Mouse (Mus musculus) induced T-regulatory cell, adult 2 months (primary cell): ENCODE data around the gene Ankrd13a.

Experiments
- DNase-seq: peaks from one replicate; pipeline ENCODE4 v3.0.0-alpha.2; 2012; ENCODE audit warnings: low read depth

Gene Ankrd13a

GRCm38 (mm10) chr5:114766686-114767085 is 7.8 kb upstream of the Ankrd13a start:
- no peak for DNase-seq

- DNase-seq = no peak
Observed at GRCm38 (mm10) chr5:114767185-114767584, 7.3 kb upstream of the Ankrd13a start.

- DNase-seq = no peak
Observed at GRCm38 (mm10) chr5:114769786-114770185, 4.7 kb upstream of the Ankrd13a start.

- peak; percentile 58 for DNase-seq
Observed at GRCm38 (mm10) chr5:114771796-114772195, 2.7 kb upstream of the Ankrd13a start.

GRCm38 (mm10) chr5:114772456-114773203 is 1.8 kb upstream of the Ankrd13a start:
- DNase-seq = peak; percentile 78

GRCm38 (mm10) chr5:114773211-114773710 is 1.2 kb upstream of the Ankrd13a start:
- DNase-seq = peak; percentile 99

- no peak for DNase-seq
Observed at GRCm38 (mm10) chr5:114773780-114774179, 697 bp upstream of the Ankrd13a start.

- peak; percentile 57 for DNase-seq
Observed at GRCm38 (mm10) chr5:114775056-114775979, 841 bp downstream of the Ankrd13a start, which contains the start of gene Git2. Git2 (minus strand) TSS chr5:114775517.

- DNase-seq = no peak
Observed at GRCm38 (mm10) chr5:114776174-114776573, 1.7 kb downstream of the Ankrd13a start.

GRCm38 (mm10) chr5:114779956-114780489 is 5.5 kb downstream of the Ankrd13a start:
- peak; percentile 6 for DNase-seq

GRCm38 (mm10) chr5:114780912-114781311 is 6.4 kb downstream of the Ankrd13a start:
- DNase-seq = peak; percentile 3

- no peak for DNase-seq
Observed at GRCm38 (mm10) chr5:114782991-114783390, 8.5 kb downstream of the Ankrd13a start.

GRCm38 (mm10) chr5:114783405-114784163 is 9.1 kb downstream of the Ankrd13a start:
- DNase-seq = peak; percentile 61

- DNase-seq = peak; percentile 41
Observed at GRCm38 (mm10) chr5:114784622-114785165, 10.2 kb downstream of the Ankrd13a start.

- no peak for DNase-seq
Observed at GRCm38 (mm10) chr5:114785196-114785595, 10.7 kb downstream of the Ankrd13a start.

GRCm38 (mm10) chr5:114793317-114793716 is 18.8 kb downstream of the Ankrd13a start:
- no peak for DNase-seq

GRCm38 (mm10) chr5:114794609-114795008 is 20.1 kb downstream of the Ankrd13a start:
- DNase-seq = no peak

- DNase-seq = no peak
Observed at GRCm38 (mm10) chr5:114795231-114795630, 20.8 kb downstream of the Ankrd13a start.

GRCm38 (mm10) chr5:114795653-114796052 is 21.2 kb downstream of the Ankrd13a start:
- no peak for DNase-seq

GRCm38 (mm10) chr5:114796299-114797012 is 22.0 kb downstream of the Ankrd13a start:
- DNase-seq = no peak

GRCm38 (mm10) chr5:114797253-114797652 is 22.8 kb downstream of the Ankrd13a start:
- DNase-seq = no peak
